Mouse (Mus musculus) lung, adult 10 weeks (tissue): ENCODE measurements around the gene Setd4. TPM values are rescaled to one million over a fixed set of nuclear protein-coding genes. Genes with fewer than 3 reads are reported as not detected.

Experiments
- polyA plus RNA-seq: library from polyadenylated mRNA; stranded (reverse); fragments of 350-450 nt; fragmentation: Illumina TruSeq; extraction: RNeasy Lipid Tissue Mini Kit (QIAGEN cat#74804); gene quantifications from one replicate; pipeline ENCODE4 v1.2.3, GENCODE M21; 2014; ENCODE audit warnings: low read depth, low replicate concordance; ENCODE audit not compliant: insufficient read depth

Setd4 gene
- polyA plus RNA-seq, result 5.1 TPM

DNA sequence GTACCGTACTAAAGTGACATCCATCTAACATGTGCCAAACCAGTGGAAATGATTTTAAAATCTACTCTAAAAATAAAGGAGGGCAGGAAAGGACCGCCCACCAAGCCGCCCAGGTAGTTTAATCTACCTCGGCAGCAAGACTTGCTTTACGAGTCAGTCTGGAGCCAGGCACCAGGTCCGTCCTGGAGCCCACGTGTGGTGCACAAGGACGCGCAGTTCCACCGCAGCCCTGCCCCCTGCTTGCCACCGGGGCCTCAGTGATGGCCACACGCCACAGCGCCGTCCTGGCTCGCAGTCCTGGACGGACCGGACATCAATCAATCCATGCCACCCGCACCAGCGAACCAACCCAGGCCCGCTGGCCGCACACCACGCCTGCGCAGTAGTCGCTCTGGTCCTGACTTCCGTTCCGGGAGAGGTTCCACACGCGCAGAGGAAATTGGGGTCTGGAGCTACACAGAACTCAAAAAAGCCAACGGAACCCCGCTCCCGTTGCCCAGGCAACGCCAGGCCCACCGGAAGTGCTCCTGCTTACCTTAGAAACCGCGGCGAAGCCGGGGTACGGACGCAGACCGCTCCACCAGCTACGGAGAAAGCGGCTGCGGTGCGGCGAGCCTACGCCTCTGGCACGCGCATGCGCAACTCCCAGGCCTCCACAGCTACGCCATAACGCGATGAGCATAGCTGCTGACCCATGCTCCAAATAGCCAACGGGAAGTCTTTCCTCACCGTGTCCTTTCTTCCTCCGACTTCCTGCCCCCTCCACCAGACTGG, at the start of gene Setd4:
Gene Setd4 (minus strand): TSS at position 625 of the 774 bp plus-strand sequence.

DNA sequence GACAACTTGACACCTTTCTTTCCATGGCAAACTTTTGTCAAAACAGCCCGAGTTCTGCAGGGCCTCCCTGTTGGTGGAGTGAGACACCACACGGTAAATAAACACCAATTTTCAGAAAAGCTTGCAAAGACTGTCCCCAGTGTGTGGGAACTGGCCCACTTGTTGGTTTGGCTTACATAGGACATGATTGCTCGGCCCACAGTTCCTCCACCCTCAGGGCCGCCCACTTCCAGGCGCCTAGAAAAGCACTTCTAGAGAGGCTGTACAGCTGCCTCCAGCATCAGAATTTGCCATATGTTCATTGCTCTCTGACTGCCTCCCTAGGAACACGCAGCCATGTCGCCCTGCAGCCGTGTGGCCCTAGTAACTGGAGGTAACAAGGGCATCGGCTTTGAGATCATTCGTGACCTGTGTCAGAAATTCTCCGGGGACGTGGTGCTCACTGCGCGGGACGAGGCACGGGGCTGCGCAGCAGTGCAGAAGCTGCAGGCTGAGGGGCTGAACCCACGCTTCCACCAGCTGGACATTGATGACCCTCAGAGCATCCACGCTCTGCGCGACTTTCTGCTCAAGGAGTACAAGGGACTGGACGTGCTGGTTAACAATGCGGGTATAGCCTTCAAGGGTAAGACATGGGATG, 24.0 kb upstream of the Setd4 start, which contains the start of gene Gm5678:
Gene Gm5678 (plus strand): TSS at position 337 of the 640 bp plus-strand sequence.

GRCm38 (mm10) chr16:93605553-93605952, 1.7 kb upstream of the Setd4 start, which contains the start of gene Cbr1:
Gene Cbr1, plus strand, starts transcription at chr16:93605853.

Other genes with a start within 250 kb of the Setd4 start
- gene Cbr1, start 1.8 kb upstream of the Setd4 start, polyA plus RNA-seq, result 70.2 TPM
- not detected for gene Gm5678, start 24.0 kb upstream of the Setd4 start, polyA plus RNA-seq
- gene Cbr3, start 79.2 kb upstream of the Setd4 start, polyA plus RNA-seq, result 22.4 TPM
- 25.5 TPM for gene Dop1b, start 107.8 kb upstream of the Setd4 start, polyA plus RNA-seq
- 11.5 TPM for gene Morc3, start 228.1 kb upstream of the Setd4 start, polyA plus RNA-seq